Mouse (Mus musculus): ENCODE data around the gene Atp8a1.

GRCm38 (mm10) chr5:67842306-67842705, 4.9 kb downstream of the Atp8a1 start:
- TF ChIP-seq CTCF (IDR thresholded peaks at IDR 0.05) (peak; percentile 53), EP300 (IDR thresholded peaks at IDR 0.05) (no peak)

All from lung, postnatal 0 days (tissue).